Mouse (Mus musculus) layer of hippocampus, postnatal 10 days (tissue): ENCODE measurements around the gene Aamp. TPM values are rescaled to one million over a fixed set of nuclear protein-coding genes. Genes with fewer than 3 reads are reported as not detected.

Experiments used
- DNase-seq, 2 experiments: peaks; one replicate each; pipeline ENCODE4 v3.0.0; 2021; ENCODE audit warnings: low spot score in 2 of 2
- total RNA-seq, 2 experiments: library from RNA; stranded (reverse); gene quantifications; 2 replicates each; pipeline ENCODE4 v1.2.3; 2021

Aamp gene
- total RNA-seq, 2 experiments from 2014 or later: 141 to 158 TPM

DNA sequence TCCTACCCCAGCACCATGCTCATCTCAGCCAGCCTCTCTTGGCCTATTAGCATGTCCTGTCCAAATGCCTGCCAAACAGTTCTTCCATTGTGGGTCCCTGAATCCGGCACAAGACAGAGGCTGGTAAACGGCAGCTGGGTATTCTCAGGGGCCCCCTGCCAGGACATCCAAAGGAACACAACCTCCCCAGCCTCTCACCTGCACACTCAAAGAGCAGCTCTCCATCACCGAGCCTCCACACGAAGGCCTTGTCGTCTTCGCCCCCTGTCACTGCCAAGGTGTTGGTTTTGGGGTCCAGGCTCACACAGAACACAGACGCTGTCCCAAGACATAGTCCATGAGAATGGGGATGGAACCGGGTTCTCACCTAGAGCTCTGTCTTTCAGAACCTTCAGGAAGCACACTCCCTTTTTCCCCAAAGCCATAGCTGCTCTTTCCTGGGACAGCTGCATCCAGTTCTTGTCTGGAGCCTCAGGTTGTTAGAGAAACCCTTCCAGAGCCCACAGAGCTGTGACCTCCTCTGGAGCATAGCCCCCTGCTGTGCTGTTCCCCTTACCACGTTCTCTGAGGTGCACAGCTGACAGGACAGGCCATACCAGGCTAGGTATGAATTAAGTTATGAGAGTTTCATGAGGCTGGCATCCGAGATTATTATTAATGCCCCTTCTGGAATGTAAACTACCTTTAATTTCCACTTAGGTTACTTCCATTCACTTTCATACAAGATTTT is 1.5 kb downstream of the Aamp start:
- DNase-seq: no peak

DNA sequence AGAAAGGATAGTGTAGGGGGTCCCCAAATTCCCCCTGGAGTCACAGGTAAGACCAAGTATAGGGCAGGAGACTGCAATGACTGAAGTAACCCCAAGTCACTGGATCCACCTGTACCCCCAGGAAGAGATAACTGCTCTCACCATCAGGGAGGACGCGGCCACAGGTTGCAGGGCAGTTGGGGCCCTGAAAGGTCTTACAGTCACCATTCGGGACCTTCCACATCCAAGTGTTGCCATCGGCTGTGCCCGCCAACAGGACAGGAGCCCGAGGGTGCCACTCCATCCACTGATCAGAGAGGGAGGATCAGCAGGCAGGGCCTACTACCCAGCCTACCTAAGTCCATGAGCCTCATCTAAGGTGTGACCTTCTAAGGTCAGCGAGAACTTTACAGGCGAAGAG is 2.7 kb downstream of the Aamp start:
- DNase-seq: no peak

DNA sequence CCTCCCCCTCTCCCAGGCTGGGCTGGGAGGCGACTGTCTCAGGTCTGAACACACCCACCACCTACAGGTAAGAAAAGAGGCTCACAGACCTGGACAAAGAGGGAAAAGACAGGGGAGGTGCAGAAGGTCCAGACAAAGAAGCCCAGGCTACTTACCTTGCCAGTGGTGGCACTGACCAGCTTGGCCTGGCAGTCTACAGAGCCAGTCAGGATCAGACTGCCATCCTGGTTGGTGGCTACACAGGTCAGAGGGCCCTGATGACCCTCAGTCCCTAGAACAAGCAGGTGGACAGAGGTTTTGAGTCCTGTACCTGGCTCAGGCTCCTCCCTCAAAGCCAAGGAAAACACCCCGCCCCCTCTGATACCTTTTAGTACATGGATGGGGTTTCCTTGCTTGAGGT is 3.2 kb downstream of the Aamp start:
- no peak for DNase-seq

DNA sequence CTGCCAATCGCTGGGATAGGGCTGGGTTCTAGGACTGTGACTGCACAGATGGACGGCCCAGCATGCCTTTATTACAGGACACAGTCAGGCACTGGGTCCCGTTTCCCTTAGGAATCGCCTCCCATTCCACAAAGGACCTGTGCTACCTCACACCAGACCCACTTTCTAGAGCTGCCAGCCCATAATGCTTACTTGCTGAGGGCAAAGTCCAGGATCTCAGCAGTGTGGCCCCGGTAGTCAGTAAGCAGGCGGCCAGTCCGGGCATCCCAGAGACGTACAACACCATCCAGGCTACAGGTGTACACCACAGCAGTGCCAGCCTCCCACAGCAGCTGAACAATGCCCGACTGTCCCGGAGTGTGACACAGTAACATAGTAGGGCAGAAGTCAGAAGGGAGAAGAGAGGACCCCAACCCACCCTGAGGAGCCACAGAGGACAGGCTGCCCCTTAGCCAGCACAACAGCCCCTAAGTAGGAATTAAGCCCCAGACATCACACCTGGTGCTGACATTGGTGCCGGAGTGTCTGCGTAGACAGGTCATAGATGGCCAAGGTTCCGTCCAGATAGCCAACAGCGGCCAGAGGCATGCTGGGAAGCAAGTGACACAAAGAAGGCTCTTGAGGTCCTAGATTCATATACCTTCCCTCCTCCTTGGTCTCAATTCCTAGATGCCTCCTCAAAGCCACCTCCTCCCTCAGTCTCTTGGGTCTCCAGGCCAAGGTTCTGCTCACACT is 3.8 kb downstream of the Aamp start:
- DNase-seq: no peak

DNA sequence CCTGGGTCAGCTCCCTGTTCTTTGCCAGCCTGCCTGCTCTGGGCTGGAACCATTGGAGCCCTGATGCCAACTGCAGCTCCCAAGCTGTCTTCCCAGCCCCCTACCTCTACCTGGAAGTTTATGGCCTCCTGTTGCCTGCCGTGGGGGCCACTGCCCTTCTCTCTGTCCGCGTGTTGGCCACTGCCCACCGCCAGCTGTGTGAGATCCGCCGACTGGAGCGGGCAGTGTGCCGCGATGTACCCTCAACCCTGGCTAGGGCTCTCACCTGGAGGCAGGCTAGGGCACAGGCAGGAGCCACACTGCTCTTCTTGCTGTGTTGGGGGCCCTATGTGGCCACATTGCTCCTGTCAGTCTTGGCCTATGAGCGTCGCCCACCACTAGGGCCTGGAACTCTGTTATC is 5.5 kb downstream of the Aamp start:
- no peak for DNase-seq

DNA sequence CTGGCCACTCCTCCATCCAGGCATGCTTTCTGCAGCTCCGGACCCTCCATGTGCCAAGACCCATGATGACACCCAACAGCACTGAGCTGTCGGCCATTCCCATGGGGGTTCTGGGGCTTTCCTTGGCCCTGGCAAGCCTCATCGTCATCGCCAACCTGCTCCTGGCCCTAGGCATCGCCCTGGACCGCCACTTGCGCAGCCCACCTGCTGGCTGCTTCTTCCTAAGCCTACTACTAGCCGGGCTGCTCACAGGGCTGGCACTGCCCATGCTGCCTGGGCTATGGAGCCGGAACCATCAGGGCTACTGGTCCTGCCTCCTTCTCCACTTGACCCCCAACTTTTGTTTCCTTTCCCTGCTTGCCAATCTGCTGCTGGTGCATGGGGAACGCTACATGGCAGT is 6.0 kb downstream of the Aamp start, which contains the start of gene Gpbar1:
Gpbar1 (plus strand) TSS at position 13 of the 400 bp plus-strand sequence.
- DNase-seq: no peak

DNA sequence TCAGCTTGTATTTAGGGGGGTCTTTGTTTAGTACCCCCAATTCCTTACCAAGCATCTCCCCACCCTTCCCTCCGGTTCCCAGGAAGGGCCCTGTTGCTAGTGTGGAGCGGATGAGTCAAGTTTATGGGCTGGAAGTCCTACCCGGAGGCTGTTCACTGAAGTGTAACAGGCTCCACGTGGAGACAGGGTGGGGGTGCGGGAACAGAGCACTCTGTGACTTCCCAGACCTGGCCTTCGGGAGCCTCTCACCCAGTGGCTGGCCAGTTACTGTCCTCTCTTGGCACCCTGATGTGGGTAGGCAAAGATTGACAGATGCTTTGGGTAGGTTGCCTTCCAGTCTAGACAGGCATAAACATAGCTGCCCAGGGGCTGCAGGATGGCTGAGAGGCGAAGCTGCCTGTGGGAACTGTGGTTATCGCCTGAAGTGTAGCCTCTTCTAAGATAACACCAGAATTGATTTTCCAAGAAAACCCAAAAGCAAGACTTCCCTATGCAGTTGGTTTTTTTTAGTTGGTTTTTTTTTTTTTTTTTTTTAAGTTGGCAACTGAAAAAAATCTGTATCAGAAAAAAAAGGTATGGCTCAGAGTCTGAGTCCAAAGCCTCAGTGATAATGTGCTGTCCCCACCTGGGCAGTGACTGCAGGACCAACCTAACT is 6.5 kb downstream of the Aamp start:
- no peak for DNase-seq

DNA sequence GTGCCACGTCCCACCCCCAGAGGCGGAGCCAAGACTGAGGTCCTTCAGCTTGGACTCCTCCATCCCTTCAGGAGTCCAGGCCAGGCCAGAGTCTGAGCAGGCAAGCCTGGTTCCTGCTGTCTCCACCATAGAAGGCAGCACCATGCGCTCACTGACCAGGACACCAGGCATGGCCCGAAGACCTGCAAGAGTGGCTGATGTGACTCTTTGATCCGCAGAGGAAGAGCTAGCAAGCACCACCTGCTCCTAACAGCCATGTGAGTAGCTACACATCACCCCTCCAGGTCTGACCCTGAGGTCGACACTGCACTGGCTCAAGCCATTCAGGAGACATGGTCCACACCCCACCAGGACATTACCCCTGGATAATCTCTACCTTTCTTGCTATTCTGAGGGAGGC is 7.5 kb downstream of the Aamp start:
- no peak for DNase-seq

DNA sequence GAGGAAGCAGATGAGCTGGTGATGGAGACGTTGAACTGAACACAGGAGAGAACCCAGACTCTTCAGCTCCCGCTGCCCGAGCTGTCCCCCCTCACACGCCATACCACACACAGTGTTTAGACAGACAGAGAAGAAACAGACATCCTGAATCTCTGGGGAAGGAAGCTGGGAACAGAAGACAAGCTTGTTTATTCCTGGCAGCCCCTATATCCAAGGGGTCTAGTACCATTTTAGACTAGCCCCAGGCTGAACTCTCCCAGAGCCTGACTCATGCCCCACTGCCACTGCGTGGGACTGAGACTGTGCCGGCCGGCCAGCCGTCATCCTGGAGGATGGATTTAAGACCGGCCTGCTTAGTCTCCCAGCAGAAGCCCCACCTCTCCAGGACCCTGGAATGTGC is 9.5 kb downstream of the Aamp start:
- no peak for DNase-seq

DNA sequence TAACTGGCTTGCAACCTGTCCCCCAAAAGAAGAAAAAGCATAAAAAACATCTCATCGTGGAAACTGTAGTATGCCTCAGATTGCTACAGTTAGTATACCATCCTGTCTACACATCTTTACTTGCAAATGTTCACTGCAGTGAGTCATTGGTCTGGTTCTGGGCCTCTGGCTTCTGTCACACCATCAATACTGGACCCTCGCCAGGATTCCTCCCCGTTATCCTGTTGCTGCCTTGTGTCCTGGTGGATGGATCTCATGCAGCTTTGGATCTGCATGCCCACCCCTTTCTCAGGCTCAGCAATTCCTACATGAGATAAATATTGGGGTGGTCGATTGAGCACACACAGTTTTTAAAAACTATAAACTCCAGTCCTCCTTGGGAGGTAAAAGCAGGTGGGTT is 12.9 kb downstream of the Aamp start:
- DNase-seq: no peak

DNA sequence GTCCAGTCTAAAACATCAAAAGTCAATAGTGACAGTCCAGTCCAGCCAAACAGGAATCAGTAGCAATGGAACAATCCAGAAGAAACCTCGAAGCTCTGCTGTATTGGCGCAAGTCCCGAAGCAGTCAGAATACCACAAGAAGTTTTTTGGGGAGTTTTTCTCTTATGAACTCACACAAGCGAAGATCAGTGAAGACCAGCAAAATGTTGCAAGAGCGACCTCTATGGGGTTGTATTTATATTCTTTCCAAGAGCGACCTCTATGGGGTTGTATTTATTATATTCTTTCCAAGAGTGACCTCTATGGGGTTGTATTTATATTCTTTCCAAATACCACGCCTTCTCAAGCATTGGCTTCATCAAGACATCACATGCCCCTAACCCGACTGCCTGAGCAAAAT is 15.8 kb downstream of the Aamp start:
- DNase-seq: no peak

DNA sequence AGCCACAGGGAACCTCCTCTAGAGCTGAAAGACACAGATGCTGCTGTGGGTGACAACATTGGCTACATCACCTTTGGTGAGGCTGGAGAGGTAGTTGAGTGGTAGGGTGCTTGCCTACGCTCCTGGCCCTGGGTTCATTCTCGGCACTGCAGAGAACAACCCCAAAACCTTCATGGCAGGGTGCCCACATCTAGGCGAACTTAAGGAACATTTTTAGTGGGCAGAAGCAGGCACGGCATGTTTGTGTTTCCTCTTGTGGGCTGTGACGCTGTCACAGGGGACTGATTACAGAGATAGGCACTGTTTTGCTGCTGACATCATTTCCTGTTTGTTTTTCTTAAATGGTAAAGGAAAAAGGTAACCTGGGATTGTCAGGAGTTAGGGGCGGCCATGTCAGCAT is 22.0 kb downstream of the Aamp start:
- DNase-seq: no peak

DNA sequence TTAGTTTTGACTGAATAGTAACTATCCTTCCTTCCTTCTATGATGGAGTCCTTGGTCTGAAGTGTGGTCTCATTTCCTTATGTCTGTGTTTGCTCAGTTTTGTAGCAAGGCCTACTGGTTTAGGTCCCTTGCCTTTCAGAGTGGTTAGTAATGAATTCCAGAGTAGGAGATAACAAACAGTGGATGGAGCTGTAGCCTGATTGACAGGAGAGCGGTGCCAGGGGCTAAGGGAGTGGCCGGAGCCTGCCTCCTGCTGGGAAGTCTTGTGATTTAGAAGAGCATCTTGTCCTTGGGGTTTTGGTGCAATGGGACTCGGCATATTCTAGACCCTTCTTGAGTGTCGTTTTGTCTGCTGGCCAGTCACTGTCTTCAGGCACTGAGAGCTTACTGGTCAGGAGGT is 27.8 kb downstream of the Aamp start:
- no peak for DNase-seq

DNA sequence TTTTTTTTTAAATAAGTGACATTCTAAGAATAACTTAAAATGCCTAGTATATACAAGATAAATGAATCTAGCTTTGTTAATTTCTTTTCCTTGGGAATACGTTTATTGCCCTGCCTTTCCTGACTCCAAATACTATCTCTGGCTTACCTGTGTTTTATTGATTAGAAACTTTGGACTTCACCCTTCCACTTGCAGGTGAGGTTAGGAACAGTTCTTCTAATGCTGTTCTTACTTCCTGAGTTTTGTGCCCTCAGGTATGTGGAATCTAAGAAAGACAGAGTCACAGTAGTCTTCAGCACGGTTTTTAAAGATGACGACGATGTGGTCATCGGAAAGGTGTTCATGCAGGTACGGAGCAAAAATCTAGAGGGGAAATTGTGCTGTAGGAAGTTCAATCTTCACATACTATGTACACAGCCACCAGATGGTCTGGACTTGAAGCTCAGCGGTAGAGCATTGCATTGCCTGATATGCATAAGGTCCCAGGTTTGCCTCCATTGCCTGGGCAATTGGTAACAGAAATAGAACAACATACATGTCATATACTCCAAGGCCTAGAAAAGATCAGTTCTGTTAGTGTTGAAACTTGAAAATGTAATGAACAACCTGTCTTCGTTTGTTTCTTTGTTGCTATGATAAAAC is 28.7 kb downstream of the Aamp start:
- DNase-seq: no peak

DNA sequence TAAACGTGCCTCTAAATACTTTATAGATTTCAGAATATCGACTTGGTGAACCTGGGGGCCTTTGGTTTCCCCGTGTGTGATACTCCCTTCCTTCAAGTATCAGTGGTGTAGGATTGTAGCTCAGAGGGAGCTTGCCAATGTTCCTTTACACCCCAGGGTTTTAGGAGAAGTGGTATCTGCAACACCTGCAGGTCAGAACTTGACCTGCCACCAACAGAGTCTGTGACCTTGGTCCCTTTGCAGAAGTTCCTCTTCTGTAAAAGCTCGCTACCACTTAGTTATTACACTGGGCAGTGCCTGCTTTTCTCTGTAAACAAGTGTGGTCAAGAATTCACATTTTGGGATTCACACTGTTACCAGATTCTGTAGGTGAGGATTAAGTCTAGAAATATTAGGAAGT is 34.4 kb downstream of the Aamp start:
- DNase-seq: no peak

DNA sequence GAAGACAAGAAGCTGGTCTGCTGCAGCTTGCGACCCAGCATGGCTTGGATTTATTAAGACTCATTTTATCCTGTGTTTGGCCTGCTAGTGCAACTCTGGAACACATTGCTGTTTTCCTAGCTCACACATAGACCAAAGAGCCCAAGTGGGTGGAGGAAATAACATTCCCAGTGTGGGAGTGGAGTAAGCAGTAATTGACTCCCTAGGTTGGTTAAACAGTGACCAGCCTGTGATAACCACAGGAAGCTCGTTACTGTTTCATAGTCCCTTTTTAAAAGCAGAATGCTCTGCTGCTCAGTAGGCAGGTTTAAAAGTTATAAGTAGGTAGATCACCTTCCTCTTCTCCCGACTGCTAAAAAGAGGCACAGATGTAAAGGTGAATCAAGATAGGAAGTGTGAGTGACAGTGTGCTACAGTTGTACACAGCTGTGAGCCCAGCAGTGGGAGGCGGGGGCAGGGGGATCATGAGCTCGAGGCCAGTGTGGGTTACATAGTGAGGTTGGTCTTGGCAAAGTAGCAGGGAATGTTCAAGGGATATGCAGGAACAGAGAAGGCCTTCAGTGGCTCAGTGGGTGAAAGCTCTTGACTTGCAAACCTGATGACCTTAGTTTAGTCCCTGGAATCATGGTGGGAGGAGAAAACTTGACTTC is 35.1 kb downstream of the Aamp start:
- DNase-seq: no peak

DNA sequence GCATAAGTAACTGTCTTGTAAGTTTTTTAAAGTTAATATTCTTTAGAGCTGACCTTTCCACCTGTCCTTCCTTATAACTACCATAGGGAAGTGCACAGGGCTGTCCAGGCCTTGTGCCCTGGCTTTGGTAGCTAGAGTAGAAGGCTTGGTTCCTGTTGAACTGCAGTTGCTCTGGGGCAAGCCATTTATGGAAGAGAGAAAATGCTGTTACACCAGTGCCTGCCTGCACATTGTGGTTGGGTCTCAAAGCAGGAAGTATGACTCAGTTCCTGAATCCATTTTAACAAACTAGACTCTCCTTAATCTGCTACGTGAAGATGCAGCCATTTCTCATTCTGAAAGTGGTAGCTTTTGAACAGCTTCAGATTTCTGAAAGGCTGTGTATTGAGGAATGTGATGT is 35.7 kb downstream of the Aamp start:
- no peak for DNase-seq

DNA sequence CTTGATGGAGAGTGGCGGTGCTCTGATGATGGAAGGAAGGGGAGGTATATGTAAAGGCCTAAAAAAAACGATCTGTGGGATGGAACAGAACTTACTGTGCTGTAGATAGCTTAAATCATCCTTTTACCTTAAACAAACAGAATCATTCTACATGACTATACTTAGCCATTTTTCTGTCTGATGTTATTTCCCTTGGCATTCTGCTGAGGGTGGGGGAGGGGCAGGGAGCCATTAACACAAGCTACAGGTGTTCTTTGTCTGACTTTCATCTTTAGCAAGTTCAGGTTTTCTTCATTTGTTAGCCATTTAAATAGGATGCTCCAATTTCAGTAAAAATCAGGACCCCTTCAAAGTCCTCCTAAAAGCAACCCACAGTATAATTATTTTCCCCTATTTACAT is 39.0 kb downstream of the Aamp start:
- DNase-seq: no peak

DNA sequence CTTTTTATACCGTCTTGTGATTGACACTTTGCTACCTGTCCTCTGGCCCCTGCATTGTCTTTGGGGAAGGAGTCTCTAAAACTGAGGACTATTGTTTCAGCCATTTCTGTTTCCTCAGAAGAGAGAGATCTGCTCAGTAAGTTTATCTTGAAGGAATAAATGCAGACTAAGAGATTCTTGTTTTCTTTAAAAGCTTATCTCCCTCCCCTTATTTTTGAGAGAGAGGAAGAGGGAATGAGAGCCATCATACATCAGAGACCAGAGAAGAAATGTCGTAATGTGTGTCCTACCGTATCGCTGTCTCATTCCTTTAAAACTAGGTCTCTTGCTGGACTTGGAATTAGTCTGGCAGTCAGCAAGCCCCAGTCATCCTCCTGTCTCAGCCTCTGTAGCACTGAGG is 43.7 kb downstream of the Aamp start:
- no peak for DNase-seq

DNA sequence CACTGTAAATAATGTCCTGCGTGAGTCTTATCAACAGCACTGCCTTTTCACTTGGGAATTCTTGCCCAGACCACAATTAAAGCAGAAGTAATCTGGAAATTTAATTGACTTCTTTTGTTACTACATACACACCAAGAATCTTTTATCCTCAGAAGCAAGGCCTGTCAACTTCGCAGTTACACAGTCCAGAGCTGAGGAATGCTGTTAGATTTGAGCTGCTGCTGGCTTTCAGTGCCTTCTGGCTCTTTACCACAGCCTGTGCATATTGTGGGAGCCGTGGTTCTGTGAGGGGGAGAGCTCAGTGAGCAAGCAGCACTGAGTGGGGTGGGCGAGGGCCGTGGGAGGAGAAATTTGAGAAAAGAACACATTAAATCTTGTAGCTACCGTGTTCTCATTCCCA is 44.2 kb downstream of the Aamp start:
- DNase-seq: peak; percentile 46 to 47

DNA sequence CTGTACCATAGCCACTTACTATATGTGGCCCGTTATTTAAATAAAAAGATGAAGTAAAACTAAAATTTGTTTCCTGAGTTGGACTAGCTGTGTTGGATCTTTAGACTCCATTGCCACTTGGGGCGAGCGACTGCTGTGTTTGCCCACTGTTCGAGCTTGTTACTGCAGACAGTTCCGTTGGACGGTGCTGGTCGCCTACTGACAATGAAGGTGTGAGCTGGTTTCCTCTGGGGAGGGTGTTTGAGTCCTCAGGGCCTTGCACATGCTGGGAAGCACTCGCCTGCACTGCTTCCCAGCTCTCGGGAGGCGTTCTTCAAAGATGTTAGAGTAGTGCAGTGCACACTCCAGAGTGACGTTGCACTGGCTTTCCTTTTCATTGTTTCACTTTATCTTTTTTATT is 44.9 kb downstream of the Aamp start:
- peak in 1 of 2 experiments; percentile 21 for DNase-seq
